Mouse (Mus musculus): ENCODE results near the gene Gm42517.

- TF ChIP-seq CTCF (conservative IDR thresholded peaks at IDR 0.05; ENCODE audit: insufficient read depth, insufficient read length, low read depth, low read length) (no peak), POLR2A (IDR thresholded peaks at IDR 0.05; ENCODE audit: low read depth, low read length) (no peak)
These were observed 1.3 kb downstream of the Gm42517 start for GRCm38 (mm10) chr5:108366328-108366983.
